Mouse (Mus musculus): ENCODE data around the gene Tspan14. TPM values are rescaled to one million over a fixed set of nuclear protein-coding genes. Genes with fewer than 3 reads are reported as not detected.

Gene Tspan14
- total RNA-seq, 2 experiments from 2014 or later, result 35.6 to 36.6 TPM

DNA sequence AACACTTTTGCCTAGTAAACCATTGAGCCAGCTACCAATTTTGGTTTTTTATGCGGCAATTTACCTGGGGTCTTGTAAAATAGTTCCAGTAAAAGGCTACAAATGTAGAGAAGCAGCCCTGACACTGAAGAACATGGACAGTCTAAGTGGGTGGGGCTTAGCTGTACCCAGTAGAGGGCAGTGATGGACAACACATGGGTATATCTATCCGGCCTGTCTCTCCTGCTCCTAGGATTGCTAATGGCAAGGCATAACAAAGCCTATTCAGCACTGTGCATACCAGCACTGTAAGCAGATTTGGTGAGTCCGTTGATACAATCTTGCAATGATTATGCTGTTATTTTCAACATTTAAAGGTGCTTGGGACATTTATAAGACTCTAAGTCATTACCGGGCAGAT is 12.4 kb upstream of the Tspan14 start:
- ATAC-seq (replicated peaks; ENCODE audit: poor library complexity), result peak; percentile 79

DNA sequence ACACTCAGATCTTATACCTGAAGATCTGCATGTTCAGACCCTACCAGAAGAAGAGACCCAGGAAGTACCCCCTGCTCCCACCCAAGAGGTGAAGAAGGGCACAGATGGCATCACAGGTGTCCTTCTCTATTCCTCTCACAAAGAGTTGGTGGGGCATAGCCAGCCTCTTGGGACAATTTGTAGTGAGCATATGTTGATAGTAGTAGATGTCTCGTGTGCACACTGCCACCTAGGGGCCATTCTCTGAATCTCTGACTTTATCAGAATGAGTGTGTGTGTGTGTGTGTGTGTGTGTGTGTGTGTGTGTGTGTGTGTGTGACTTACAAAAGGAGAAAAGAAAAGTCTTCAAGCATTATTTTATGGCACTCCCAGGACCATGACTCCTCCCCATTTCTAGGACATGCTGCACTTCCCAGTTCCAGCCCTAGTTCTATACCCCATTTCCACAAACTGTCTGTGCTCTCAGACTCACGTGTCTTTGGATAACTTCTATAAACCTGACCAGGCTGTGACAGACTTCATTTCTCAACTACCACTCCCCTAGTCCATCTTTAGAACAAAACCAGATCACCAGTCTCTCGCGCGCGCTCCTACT is 8.6 kb upstream of the Tspan14 start:
- ATAC-seq (replicated peaks; ENCODE audit: poor library complexity), result peak; percentile 93

DNA sequence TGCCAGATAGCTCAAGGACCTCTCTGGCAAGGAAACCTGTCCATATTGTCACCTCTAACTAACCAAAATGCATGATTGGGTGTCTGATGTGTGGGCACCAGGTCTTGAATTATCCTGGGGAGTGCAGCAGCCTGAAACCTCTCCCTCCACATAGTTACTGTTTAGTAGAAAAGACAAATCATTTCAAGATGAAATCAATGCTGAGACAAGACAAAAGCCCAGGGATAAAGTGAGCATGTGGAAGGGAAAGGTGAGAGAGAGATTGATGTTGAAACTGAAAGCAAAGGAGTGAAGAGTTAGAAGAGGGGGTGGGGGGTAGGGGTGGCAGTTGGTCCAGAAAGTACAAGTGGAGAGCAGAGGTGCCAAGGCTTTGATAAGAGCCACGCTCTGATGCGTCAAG is 1.4 kb upstream of the Tspan14 start:
- no peak for ATAC-seq (replicated peaks; ENCODE audit: poor library complexity)

DNA sequence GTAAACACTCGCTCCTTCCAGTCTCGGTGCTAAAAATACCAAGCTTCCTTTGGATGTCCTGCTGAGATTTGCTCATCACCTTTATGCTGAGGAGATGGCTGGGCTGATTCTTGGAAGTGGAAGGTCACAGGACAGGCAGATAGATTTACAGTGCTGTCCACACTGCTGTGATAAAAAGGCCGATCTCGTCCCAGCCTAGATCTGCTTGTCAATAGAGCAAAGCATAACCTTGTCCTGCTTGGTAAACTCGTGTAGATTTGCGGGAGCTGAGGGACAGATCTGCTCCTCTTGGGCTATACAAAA is 942 bp upstream of the Tspan14 start:
- no peak for ATAC-seq (replicated peaks; ENCODE audit: poor library complexity)

DNA sequence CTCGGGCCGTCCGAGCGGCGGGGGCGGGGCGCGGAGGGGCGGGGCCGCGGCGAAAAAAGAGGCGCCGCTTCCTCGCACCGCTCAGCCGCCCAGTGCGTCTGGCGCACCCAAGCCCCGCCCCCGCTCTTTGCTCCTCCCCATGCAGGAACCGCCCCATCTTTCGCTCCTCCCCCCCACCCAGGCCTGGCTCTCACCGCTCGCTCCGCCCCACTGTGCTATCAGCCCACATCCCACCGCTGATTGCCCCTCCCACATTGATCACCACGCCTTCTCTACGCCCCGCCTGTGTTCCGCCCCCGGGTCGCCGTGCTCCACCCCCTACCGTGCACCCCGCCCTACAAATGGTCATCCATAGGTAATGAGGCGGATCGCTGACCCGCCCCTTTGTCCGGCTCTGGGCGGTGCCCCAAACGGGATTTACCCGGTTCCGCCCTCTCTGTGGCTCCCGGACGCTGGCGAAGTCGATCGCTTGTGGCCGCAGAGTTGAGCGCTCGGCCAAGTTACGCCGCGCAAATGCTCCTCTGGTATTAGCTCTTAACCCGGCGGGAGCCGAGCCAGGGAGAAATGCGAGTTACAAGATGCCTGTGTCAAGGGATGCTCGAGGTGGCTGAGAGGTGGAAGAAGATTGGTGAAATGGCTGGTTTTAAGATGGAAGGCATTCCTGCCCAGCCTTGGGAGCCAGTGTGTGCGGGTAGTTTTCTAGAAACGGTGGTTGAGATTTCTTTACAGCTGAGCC is 423 bp upstream of the Tspan14 start:
- ATAC-seq (replicated peaks; ENCODE audit: poor library complexity), result peak; percentile 73

DNA sequence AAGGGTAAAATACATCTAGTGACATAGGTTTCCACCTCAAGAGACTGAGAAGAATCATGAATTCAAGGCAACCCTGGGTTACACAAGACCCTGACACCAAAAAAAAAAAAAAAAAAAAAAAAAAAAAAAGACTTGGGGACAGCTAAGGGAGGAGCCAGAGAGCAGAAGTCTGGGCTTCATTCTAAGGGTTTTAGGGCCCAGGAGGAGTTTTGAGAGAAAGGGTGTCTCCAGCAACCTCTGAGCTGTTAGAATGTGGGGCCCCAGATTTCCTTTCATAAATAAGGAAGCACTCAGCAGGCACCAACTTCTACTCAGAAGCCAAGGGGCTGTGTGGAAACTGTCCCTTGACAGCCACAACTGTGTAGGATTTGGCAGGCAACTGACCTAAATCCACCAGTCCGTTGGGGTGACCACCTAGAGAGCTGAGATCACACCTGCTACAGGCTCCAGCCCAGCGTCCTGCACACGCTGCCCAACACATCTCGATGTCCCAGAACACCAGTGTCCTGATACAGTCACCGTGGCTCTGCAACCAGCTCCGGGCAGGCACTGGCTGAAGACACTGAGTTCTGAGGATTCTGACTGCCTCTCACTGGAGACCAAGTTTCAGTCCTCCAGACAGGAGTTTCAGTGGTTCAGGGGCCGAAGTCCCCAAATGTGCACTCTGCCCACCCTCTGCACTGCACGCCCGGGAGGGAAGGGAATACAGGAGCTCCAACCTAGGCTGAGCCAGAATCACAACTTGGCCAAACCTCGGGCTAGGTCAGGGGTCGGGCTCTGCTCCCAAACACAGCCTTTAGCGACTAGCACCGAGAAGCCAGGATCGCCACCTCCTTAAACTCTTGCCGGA is 875 bp downstream of the Tspan14 start:
- ATAC-seq (replicated peaks; ENCODE audit: poor library complexity), result peak; percentile 42

DNA sequence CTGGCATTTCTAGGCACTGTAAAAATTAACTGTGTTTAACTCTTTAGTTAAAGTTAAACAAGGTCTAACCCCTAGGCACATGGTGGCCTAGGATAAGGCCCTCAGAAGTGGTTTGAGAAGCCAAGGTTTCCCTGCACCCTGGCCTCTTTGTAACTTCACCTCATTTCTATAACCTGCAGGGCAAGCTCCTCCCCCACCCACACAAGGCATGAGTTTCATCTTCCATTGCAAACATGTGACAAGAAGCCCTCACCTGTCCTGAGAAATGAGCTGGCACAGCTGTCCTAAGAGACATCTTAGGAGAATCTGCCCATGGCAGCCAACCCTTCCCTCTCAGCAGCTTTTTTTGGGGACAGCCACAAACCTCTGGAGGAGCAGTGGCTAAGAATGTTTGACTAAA is 1.7 kb downstream of the Tspan14 start:
- no peak for ATAC-seq (replicated peaks; ENCODE audit: poor library complexity)

DNA sequence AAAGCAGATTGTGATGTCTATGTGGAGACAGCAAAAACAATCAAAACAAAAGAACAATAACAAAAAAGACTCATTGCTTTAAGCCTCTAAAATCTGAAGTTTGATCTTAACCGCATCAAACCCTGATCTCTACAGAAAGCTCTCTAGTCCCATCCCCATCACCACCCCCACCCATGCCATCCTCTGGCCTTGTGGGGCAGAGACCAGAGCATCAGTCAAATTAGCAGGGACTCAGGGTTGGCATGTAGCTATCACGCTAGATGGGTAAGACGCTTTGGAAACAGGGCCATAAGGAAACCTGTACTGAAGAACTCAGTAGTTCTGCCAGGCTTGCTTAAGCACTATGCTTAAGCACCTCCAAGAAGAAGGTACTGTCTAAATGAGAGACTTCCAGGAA is 2.4 kb downstream of the Tspan14 start:
- ATAC-seq (replicated peaks; ENCODE audit: poor library complexity), result no peak

DNA sequence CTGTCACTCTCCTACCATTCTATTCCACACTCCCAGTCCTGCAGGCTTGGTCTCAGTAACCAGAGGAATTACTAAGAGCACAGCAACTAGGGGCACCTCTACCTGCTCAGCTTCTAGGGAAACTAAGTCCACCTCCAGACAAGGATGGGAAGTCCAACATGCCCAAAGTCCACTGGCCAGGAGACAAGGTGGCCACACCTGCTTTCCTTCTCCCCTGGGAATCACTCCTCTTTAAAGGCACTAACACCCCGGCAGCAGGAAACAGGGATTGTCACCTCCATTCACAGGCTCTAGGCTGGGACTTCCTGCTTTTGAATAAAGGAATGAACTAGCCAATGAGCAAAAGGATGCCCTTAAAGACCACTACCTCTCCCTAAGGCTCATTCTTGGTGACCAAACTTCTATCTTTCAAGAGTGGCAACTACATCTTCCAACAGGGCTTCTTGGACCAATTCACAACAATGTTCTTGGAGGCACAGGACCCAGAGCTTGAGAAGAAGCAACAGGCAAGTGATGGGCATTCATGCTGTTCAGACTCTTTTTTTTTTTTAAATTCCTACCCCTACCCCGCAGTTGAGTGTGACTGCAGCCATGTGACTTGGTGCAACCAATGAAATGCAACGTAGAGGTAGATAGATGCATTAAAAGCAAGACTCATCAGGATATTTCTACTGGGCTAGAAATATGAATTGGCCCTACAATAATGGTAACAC is 3.0 kb downstream of the Tspan14 start:
- ATAC-seq (replicated peaks; ENCODE audit: poor library complexity), result no peak

DNA sequence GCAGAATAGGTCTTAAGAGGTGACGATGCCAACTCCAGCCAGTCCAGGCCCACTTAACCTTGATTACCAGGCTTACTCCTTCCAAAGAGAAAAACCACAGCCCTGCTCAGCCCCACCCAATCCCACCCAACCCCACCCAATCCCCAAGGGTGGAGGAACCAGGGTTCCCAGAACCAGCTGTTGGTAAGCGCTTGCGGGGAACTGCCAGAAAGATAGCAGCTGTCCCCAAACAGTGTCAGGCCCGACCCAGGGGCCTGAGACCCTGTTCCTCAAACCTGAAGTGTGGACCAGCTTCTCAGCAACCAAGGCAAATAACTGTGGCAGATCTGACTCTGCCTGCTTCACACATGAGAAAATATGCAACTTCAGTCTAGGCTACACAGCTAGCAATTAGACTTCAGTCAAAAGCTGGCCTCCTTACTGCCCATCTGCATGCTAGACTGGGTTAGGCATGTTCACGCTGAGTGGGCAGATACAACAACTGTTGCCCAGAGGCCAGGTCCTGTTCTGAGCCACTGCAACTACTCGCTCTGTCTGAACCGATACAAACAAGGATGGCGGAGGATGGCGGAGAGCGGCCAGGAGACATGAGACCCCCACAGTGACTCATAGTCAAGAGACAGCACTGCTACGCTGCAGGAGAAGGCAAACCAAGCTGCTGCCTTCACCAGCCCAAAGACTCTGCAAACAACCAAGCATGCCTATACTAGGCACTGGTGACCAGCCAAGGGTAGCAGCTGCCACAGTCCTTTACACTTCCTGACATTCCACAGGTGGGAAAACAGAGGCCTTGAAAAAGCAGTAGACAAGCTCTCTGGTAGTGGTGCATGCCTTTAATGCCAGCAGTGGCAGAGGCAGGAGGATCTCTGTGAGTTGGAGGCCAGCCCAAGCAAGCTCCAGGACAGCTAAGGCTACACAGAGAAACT is 4.0 kb downstream of the Tspan14 start:
- 0 out of 2 replicates have a peak, but pooled peaks have one; percentile 1 for ATAC-seq (replicated peaks; ENCODE audit: poor library complexity)

DNA sequence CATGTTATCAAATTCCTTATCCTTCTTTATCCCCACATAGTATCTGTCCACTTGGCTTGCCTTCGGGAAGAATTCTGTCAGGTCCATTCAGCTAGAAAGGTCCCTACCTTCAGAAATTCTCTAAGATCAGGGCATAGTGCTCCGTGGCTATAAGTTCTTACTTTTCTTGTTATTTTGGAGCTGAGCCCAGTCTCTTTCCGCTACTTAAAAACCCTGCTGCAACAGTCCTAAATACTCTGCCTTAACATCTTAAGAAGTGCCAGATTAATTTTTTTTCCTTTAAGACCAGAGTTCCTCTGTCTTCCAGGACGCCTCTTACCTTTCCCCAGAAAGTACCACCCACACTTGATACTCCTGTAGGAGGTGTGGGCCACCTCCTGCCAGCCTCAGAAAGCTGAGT is 6.4 kb downstream of the Tspan14 start:
- ATAC-seq (replicated peaks; ENCODE audit: poor library complexity), result no peak

DNA sequence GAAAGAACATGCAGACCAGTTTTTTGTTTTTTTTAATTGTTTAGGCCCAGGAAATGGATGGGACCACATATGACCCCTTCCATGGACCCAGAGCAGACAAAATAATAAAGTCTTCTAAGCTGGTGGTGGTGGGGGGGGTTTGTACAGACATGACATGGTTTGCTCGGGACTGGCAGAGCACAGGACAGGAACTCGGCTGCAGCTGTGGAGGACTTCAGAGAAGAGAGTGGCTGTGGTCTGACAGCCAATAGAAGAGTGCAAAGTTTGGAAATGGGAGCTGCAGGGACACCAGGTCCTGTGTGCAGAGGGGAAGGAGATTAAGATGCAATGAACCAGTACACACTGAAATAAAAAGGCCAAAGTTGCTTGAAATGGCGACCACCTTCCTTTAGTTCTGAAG is 7.0 kb downstream of the Tspan14 start:
- ATAC-seq (replicated peaks; ENCODE audit: poor library complexity), result no peak

DNA sequence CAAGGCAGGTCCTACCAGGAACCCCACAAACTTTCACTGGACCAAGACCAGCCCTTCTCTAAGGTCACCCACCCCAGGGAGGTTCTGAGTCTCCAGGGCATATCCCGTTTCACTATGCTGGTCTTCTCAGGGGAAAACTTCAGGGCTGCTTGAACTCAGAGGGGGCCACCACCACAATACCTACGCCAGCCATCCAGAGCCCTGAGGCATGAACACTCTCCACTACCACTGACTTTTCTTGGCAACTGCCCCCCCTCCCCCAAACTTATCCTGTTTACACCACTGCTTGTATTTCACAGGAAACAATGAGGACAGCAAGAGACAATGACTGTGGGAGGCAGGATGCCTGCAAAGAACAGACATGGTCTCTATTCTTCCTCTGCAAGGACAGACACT is 7.6 kb downstream of the Tspan14 start:
- ATAC-seq (replicated peaks; ENCODE audit: poor library complexity), result peak; percentile 1; the same call in 1 of the 2 replicates

DNA sequence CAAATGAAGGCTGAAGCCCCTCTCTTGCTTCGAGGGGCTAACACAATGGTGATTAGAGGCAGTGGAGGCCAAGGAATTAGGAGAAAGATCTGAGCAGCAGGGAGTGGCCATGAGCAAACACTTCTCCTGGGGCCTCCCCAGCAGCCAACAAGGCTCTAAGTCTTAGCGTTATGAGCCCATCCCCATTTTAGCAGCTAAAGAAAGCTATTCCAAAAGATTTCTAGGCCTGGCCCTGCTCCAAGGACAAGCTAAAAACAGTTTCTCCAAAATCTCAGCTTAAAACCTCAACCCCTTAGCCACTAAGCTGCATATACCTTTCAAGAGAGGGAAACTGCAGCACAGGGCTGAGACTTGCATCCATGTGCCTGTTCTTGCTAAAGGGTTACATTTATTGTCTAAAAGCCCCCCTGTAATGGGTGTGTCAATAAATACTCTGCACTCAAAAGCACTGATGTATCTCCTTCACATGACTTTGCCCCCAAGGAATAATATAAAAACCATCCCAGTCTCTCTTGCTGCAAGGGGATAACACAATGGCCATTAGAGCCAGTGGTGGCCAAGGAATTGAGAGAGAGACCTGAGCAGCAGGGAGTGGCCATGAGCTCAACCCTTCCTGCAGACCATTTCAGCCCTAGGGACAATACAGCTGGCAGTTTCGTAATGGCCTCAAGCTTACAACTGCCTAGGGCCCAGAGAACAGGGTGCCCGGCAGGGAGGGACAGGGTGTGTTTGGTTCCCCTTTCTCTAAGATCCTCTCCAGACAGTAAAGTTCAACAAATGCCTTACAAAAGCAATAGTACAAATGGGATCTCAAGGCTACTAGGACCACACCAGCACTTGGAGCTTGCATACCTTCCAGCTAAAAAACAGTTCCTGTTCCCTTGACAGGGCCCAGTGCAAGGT is 8.3 kb downstream of the Tspan14 start:
- peak; percentile 53 for ATAC-seq (replicated peaks; ENCODE audit: poor library complexity)

DNA sequence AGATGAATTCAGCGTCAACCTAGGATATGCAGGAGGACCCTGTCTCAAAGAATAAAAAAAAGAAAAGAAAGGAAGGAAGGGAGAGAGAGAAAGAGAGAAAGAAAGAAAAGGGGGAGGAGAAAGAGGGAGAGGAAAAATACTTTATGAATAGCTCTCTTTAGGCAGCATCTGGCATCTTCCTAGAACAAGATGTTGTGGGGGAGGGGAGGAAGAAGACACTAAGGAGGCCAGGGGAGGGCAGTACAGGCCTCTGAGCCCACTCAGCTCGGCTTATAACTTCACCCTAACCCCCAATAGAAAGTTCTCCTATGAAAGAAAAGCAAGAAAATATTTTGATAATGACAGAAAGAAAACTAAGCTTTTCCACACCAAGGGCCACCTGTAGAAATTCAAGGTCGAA is 9.0 kb downstream of the Tspan14 start:
- ATAC-seq (replicated peaks; ENCODE audit: poor library complexity), result no peak

DNA sequence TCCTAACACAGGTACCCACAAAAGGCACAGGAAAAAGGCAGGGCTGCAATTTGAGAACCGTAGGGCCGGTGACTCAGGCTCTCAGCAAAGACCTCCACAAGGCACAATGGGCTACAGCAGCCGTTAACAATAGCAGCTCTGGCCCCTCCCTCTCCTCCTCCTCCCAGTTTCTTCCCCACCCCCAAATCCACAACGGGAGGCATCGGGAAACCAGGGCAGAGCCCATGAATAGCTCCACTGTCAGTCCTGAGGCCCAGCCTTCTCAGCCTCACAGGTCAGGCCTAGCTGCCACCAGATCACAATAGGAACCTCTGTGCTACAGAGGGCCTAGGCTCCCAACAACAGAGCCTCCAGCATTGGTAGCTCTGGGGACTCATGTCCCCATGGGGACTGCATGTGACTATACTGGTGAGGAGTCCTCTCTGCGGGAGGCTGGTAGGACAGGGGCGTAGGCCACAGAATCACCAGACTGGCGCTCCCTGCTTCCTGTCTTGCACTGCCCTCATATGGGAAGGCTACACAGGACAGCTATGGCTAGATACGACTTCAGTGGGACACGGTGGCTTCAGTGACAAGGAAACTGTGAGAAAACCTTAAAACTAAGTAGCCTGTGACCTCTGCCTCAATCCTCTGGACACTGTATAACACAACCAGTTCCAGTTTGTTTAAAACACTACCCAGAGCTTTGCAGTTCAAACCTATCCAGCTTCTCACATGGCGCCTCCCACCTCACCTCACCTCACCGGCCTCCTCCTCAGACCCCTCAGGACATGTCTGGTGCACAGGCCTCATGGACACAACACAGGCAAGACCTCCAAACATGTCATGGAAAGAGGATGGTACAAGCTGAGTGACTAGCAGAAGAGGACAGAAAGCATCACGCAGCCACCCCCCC is 10.1 kb downstream of the Tspan14 start:
- ATAC-seq (replicated peaks; ENCODE audit: poor library complexity), result peak; percentile 46

DNA sequence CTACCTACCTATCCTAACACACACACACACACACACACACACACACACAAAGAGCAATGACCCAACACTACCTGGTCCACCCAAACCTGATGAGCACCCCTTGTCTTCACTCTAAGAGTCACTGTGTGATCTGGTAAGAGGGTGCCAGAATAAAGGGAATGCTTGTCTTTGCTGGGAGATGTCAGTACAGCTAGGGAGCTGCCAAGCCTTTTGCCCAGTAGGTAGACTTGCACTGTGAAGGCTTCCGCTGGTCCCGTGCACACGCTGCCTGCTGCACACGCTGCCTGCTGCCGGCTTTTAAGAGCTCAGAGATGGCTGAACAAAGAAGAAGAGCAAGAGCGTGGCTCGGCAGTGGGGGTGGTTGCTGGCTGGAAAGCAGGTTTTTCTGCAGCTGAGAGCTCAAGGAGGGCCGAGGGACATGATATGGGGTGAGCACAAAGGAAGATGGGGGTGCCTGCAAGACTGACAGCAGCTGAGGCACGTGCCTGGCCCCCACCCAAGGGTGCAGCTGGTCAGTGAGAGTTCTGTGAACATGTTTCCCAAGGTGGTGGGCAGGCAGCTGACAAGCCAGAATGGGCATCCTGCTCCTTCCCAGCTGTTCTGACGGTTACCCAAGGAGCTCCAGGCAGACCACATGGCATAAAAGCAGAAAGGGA is 10.9 kb downstream of the Tspan14 start:
- peak; percentile 7 for ATAC-seq (replicated peaks; ENCODE audit: poor library complexity)

DNA sequence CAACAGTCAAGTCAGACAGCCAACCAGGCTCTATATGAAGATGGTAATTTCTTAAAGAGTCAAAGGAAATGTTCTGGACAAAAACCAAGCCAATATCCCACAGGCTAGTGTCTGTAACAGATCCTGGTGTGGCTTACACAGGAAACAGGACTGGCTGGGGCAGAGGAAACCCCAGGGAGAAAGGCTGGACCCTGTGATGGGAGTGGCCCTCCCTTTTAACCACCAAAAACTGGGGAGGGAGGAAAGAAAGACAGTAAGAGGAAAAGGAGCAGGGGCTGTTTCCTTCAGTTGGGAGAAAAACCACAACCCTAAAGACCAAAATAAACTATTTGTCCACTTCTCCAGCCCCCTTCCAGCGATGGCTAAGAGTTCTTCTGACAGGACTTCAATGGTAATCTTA is 11.5 kb downstream of the Tspan14 start:
- ATAC-seq (replicated peaks; ENCODE audit: poor library complexity), result 0 out of 2 replicates have a peak, but pooled peaks have one; percentile 3

Data from megakaryocyte progenitor cell, adult 5-6 weeks (primary cell).